Mouse (Mus musculus) stomach, embryonic 14.5 days (tissue): Measurements from ENCODE around the gene Arhgap44. TPM values are rescaled to one million over a fixed set of nuclear protein-coding genes. Genes with fewer than 3 reads are reported as not detected.

Experiments
- ATAC-seq: fragments of 200-750 bp; cut with Nextera tagmentation; 2 replicates; pipeline ENCODE4 v1.8.0; 2017; ENCODE audit warnings: low read depth, moderate TSS enrichment; ENCODE audit not compliant: insufficient number of reproducible peaks, insufficient read depth, low FRiP score
- H3K27ac ChIP-seq: fragments of 300-500 bp; sonication (generic); 2 replicates; pipeline ENCODE4 v1.5.1; 2014; ENCODE audit warnings: mild to moderate bottlenecking, low read length, moderate library complexity, mixed read lengths
- H3K27me3 ChIP-seq: fragments of 300-500 bp; sonication (generic); 2 replicates; pipeline ENCODE4 v1.6.1; 2014; ENCODE audit warnings: low read length, control low read depth, mixed read lengths; ENCODE audit not compliant: control insufficient read depth, insufficient read depth
- H3K36me3 ChIP-seq: fragments of 300-500 bp; sonication (generic); 2 replicates; pipeline ENCODE4 v1.6.1; 2014; ENCODE audit warnings: mild to moderate bottlenecking, control low read depth, low read length, moderate library complexity, mixed read lengths; ENCODE audit not compliant: control insufficient read depth, insufficient read depth
- H3K4me1 ChIP-seq: fragments of 300-500 bp; sonication (generic); 2 replicates; pipeline ENCODE4 v1.6.1; 2014; ENCODE audit warnings: low read length, control low read depth, mixed read lengths; ENCODE audit not compliant: control insufficient read depth, insufficient read depth
- H3K4me2 ChIP-seq: fragments of 300-500 bp; sonication (generic); replicated peaks from 2 replicates; pipeline ENCODE4 v1.6.1; 2014; ENCODE audit warnings: low read depth, low read length, control low read depth
- H3K4me3 ChIP-seq: fragments of 300-500 bp; sonication (generic); 2 replicates; pipeline ENCODE4 v1.5.1; 2014; ENCODE audit warnings: low read depth, low read length, control low read depth
- H3K9ac ChIP-seq: fragments of 300-500 bp; sonication (generic); replicated peaks from 2 replicates; pipeline ENCODE4 v1.6.1; 2014; ENCODE audit warnings: low read depth, mild to moderate bottlenecking, control low read depth, low read length, moderate library complexity, mixed read lengths
- H3K9me3 ChIP-seq: fragments of 300-500 bp; sonication (generic); 2 replicates; pipeline ENCODE4 v1.6.1; 2016; ENCODE audit warnings: low read depth, low read length, control low read depth; ENCODE audit not compliant: control insufficient read depth
- WGBS: fragments of 180-500 bp; shearing (Covaris S2); extraction: QIAGEN DNeasy Blood & Tissue Kit; methylation state at CpG from one replicate; pipeline ENCODE4 v1.1.7; 2014; 5-methylcytosine and 5-hydroxymethylcytosine counted together
- microRNA-seq: library from miRNA; unstranded; fragments of <30 nt; microRNA quantifications from one replicate; pipeline ENCODE4, GENCODE M21; 2016
- polyA plus RNA-seq: library from polyadenylated mRNA; unstranded; fragments of >200 nt; fragmentation: Nextera tagmentation; extraction: Ambion mirVana; gene quantifications from 2 replicates; pipeline ENCODE4 v1.2.1, GENCODE M21; 2014

The Arhgap44 gene
- polyA plus RNA-seq, 1 experiment from 2014 or later: 9.1 TPM

GRCm38 (mm10) chr11:64971471-64971988 lies 191.2 kb downstream of the Arhgap44 start:
- no peak overlapping the region for H3K9ac ChIP-seq
- no peaks in the 10 kb centered on the region for H3K27me3 ChIP-seq
- 71% methylated on average over 3 of the region's 3 CpGs for WGBS
- no peaks in the 10 kb centered on the region for H3K4me1 ChIP-seq
- no peak overlapping the region for H3K4me3 ChIP-seq
- no peak overlapping the region for H3K27ac ChIP-seq
- no peaks in the 10 kb centered on the region for H3K9me3 ChIP-seq
- H3K4me2 ChIP-seq: no peak overlapping the region
- no peak for ATAC-seq
- H3K36me3 ChIP-seq: no peaks in the 10 kb centered on the region

DNA sequence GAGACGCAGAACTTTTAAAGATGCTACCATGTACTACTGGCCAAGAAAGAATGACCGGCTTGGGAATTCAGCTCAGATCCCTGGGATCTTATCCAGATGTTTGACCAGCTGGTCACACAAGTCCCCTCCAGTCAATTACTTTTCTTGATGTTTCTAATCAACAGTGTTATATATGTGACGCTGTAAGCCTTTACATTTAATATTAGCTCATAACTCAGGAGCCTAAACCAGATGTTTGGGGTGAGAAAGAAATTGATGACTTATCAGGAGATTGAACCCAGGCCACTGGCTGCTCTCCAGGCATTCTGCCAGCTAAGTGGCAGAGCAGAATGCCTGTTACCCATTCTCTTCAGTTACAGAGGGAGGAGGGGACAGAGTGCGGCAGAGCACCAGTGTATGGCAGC lies 193.8 kb downstream of the Arhgap44 start:
- no peak for ATAC-seq

DNA sequence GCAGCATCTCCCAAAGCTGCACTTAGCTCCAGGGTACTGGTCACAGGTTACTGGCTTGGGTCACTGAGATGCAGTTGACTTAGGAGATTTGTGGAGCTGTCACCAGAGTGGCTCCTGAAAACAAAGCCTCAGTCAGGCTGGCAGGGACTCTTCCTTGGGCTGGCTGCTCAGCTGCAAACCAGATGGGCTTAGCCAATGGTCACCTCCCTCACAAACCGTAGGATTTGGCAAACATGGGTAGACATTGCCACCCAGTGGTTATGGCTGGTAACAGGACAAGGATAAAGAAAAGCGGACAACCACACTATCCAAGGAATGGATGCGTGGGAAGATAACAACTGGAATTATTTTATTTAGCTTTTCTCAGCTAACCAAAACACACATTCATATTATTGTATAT lies 194.3 kb downstream of the Arhgap44 start:
- no peak overlapping the region for H3K9ac ChIP-seq
- no peaks in the 10 kb centered on the region for H3K27me3 ChIP-seq
- H3K36me3 ChIP-seq: no peaks in the 10 kb centered on the region
- ATAC-seq: peak; percentile 65; the same call in 1 of the 2 replicates
- no peaks in the 10 kb centered on the region for H3K4me1 ChIP-seq
- no peak overlapping the region for H3K4me3 ChIP-seq
- H3K9me3 ChIP-seq: no peaks in the 10 kb centered on the region
- no peak overlapping the region for H3K4me2 ChIP-seq
- 3% methylated on average over 3 of the region's 3 CpGs for WGBS
- H3K27ac ChIP-seq: no peak overlapping the region; the same call in 1 of the 2 replicates

More for the DNA sequence above, 193.8 kb downstream of the Arhgap44 start:
- Histone ChIP-seq H3K27me3 (no peaks in the 10 kb centered on the region), H3K36me3 (no peaks in the 10 kb centered on the region), H3K27ac (no peak overlapping the region), H3K9me3 (no peaks in the 10 kb centered on the region), H3K4me2 (no peak overlapping the region), H3K4me3 (no peak overlapping the region), H3K9ac (no peak overlapping the region), H3K4me1 (no peaks in the 10 kb centered on the region)
- WGBS: 34% methylated on average over 4 of the region's 4 CpGs

DNA sequence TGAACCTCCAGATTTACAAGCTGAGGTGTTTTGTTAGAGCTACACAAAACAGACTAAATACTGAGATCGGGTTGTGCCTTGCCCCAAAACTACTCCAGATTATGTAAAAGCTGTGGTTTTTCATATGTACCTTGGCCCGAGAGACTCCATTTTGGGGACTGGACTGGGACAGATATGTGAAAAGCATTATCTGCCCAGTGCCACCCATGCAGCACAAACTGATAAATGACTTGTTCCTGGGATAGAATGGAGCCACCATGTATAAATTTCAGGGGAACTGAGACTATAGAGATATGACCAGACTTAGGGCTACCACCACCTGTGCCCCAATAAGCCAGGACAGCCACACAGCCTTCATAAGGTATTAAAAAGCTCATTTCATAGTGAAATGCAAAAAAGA lies 200.1 kb downstream of the Arhgap44 start:
- no peak overlapping the region for H3K27ac ChIP-seq
- H3K36me3 ChIP-seq: no peaks in the 10 kb centered on the region
- H3K27me3 ChIP-seq: no peaks in the 10 kb centered on the region
- H3K9me3 ChIP-seq: no peaks in the 10 kb centered on the region
- 88% methylated on average over 2 of the region's 2 CpGs for WGBS
- 0 out of 2 replicates have a peak, but pooled peaks cover 2% of the 10 kb centered on the region for H3K4me1 ChIP-seq
- H3K4me2 ChIP-seq: no peak overlapping the region
- no peak overlapping the region for H3K9ac ChIP-seq
- no peak overlapping the region for H3K4me3 ChIP-seq
- ATAC-seq: no peak

- ATAC-seq: peak; percentile 77
- Histone ChIP-seq H3K9ac (no peak overlapping the region), H3K27ac (peak overlapping the region; percentile 16; the same call in 1 of the 2 replicates), H3K4me1 (peaks cover 3% of the 10 kb centered on the region; the same call in 1 of the 2 replicates), H3K4me3 (no peak overlapping the region), H3K9me3 (no peaks in the 10 kb centered on the region), H3K36me3 (no peaks in the 10 kb centered on the region), H3K27me3 (no peaks in the 10 kb centered on the region), H3K4me2 (peak overlapping the region; percentile 34)
- WGBS: 2% methylated on average over 16 of the region's 16 CpGs
These were observed 205.6 kb downstream of the Arhgap44 start for GRCm38 (mm10) chr11:64956962-64957729.

Small RNA genes lying within 50 kb of the gene (microRNA-seq; reads per million reads assigned to microRNA genes)
- not detected for gene Gm25991

Other genes starting within 250 kb of the Arhgap44 start
- gene Elac2, start 183.9 kb downstream of the Arhgap44 start, polyA plus RNA-seq: 24.2 and 28.3 TPM in 2 replicates
- 0.24 TPM in 1 of 2 replicates, not detected in the other for gene 1700086D15Rik, start 3.1 kb downstream of the Arhgap44 start, polyA plus RNA-seq
- 55.3 and 63.0 TPM in 2 replicates for gene Myocd, start 107.0 kb upstream of the Arhgap44 start, polyA plus RNA-seq